Mouse (Mus musculus) gastrocnemius, postnatal 10 days (tissue): ENCODE results near the gene Pmpcb. TPM values are rescaled to one million over a fixed set of nuclear protein-coding genes. Genes with fewer than 3 reads are reported as not detected.

Experiments
- DNase-seq: peaks from one replicate; pipeline ENCODE4 v3.0.0; 2021; ENCODE audit warnings: mixed read lengths
- total RNA-seq, 2 experiments: library from RNA; stranded (reverse); gene quantifications; 2 replicates each; pipeline ENCODE4 v1.2.3; 2021

The Pmpcb gene
- total RNA-seq, 2 experiments from 2014 or later, result 131 to 143 TPM

- no peak for DNase-seq
Measured at GRCm38 (mm10) chr5:21802907-21803306, 66.0 kb downstream of the Pmpcb start.

DNA sequence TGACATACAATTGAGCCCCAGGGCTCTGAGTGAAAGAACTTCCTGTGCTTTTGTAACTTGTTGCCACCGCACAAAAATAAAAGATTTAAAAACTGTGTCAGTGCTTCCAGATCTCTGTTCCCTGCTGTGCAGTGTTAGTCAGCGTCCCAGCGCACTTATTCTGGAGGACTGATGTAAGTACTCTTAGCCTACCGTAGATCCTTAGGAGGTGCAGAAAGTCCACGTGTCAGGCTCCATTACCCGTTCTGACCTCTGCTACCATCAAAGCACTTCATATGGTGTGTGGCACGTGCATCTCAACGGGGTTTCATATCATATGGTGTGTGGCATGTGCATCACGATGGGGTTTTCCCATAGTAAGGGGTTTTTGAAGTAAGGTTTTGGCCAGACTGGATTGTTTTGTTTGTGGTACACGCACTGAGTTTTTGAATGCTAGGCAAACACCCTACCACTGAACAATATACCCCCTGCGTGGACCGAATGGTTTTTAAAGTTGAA, 66.8 kb downstream of the Pmpcb start:
- DNase-seq, result no peak

- no peak for DNase-seq
Measured at GRCm38 (mm10) chr5:21804837-21805236, 67.9 kb downstream of the Pmpcb start.

Other genes with a start within 250 kb of the Pmpcb start
- gene Lrrc17, start 193.6 kb upstream of the Pmpcb start, total RNA-seq, result 10 to 100 TPM; 23.3 to 28.8 TPM
- gene Fbxl13, start 91.5 kb upstream of the Pmpcb start, total RNA-seq, result under 1 TPM; 0.19 to 0.36 TPM
- 10 to 100 TPM in 1 of 2 experiments, 1 to 10 TPM in 1; 7.1 to 10.8 TPM for gene Armc10, start 91.3 kb upstream of the Pmpcb start, total RNA-seq
- 1 to 10 TPM; 6.3 to 6.5 TPM for gene Napepld, start 35.7 kb upstream of the Pmpcb start, total RNA-seq
- 10 to 100 TPM; 16.1 to 17.5 TPM for gene Dnajc2, start 48.1 kb downstream of the Pmpcb start, total RNA-seq
- 100 to 1,000 TPM; 112 to 114 TPM for gene Psmc2, start 48.1 kb downstream of the Pmpcb start, total RNA-seq
- gene Slc26a5, start 128.5 kb downstream of the Pmpcb start, total RNA-seq, result not detected